Comparison of ENCODE assay signal across 11 mouse cellular contexts in the genomic region with DNA sequence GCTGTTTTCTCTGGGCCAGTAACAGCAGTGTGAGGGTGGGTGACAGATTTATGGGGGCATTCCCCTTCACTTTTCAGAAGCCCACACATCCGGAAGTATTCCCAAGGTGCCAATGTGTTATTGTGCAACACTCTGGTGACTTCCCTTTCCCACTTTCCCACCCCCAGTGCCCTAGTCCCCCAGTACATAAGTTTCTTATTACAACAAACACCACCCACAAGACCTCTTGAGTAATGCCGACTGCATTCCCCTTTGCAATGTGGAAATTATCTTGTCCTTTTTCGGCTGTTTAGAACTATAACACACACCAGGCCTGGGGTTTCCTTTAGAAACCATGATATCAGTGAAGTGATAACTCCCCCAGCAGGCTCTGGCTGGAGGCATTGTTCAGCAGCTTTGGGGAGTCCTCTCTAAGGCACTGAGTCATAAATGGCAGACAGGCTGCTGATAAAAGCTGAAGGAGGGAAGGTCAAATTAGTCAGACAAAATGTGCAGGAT.
DNase-seq lines count a peak whose midpoint lies in the region; ATAC-seq lines count a peak whose summit lies in the region.
"Had no signal": no experiment of that assay in that cellular context is flagged by ENCODE, and none has a peak within 500 bp of the region (broad histone marks: within the 10 kb centered on the region; RNA-seq: fewer than 3 reads in every experiment).

No protein-coding gene starts in this region.

- 0 out of 2 replicates have a peak, but pooled peaks cover 4% of the 10 kb centered on the region for H3K27me3 ChIP-seq in heart, embryonic 12.5 days (replicated peaks)
- no peaks in the 10 kb centered on the region for H3K27me3 ChIP-seq in forebrain, embryonic 16.5 days (replicated peaks; ENCODE audit: control insufficient read depth, insufficient read depth, low read length)

- H3K4me2 ChIP-seq in heart, embryonic 12.5 days, result peak overlapping the region; percentile 20; the same call in 1 of the 2 replicates
- H3K4me2 ChIP-seq in forebrain, embryonic 16.5 days (ENCODE audit: low read length), result no peak overlapping the region

- H3K9me3 ChIP-seq in heart, embryonic 12.5 days (replicated peaks), result no peaks in the 10 kb centered on the region
- H3K9me3 ChIP-seq in forebrain, embryonic 16.5 days (ENCODE audit: control insufficient read depth, low read length), result no peaks in the 10 kb centered on the region

- peak; percentile 79 for ATAC-seq in heart, embryonic 12.5 days (ENCODE audit: insufficient number of reproducible peaks, low FRiP score)
- ATAC-seq in forebrain, embryonic 16.5 days, result no peak
- ATAC-seq: inflammation-experienced regulatory T-cells, adult 6 months had no signal

- no peak overlapping the region for H3K4me3 ChIP-seq in heart, embryonic 12.5 days
- H3K4me3 ChIP-seq in forebrain, embryonic 16.5 days (replicated peaks; ENCODE audit: low read length), result no peak overlapping the region

- peak overlapping the region; percentile 62 for H3K27ac ChIP-seq in heart, embryonic 12.5 days (ENCODE audit: poor library complexity, severe bottlenecking)
- no peak overlapping the region for H3K27ac ChIP-seq in forebrain, embryonic 16.5 days (ENCODE audit: low read length)
- H3K27ac ChIP-seq: liver, embryonic 14.5 days had no signal

- H3K4me1 ChIP-seq in heart, embryonic 12.5 days (replicated peaks), result peaks cover 28% of the 10 kb centered on the region
- no peaks in the 10 kb centered on the region; the same call in 1 of the 2 replicates for H3K4me1 ChIP-seq in forebrain, embryonic 16.5 days (replicated peaks; ENCODE audit: control insufficient read depth, insufficient read depth, low read length)

- no peak overlapping the region for H3K9ac ChIP-seq in heart, embryonic 12.5 days
- H3K9ac ChIP-seq in forebrain, embryonic 16.5 days (replicated peaks; ENCODE audit: low read depth, low read length), result no peak overlapping the region
- H3K9ac ChIP-seq: liver, embryonic 14.5 days had no signal

- WGBS in heart, embryonic 12.5 days, result 7% methylated on average over 3 of the region's 3 CpGs
- 54% methylated on average over 3 of the region's 3 CpGs for WGBS in forebrain, embryonic 16.5 days

- DNase-seq in adrenal gland, adult 2 months, result peak; percentile 60
- DNase-seq in adrenal gland, adult 18-20 months (ENCODE audit: low spot score in 2 of 2), result no peak
- DNase-seq in lung, postnatal 10 days, result peak; percentile 9
- no peak for DNase-seq in lung, postnatal 36 days
- peak; percentile 10 for DNase-seq in telencephalon, adult 2 months (ENCODE audit: low read depth, low spot score)
- no peak for DNase-seq in right cerebral cortex, adult 18-20 months
- DNase-seq: cerebellum, postnatal 14 days had no signal

- H3K36me3 ChIP-seq in heart, embryonic 12.5 days, result no peaks in the 10 kb centered on the region
- H3K36me3 ChIP-seq in forebrain, embryonic 16.5 days (ENCODE audit: control insufficient read depth, insufficient read depth), result no peaks in the 10 kb centered on the region

Comparison
In these comparisons a context has a peak if more than half of its experiments do, and no peak if none do; other contexts are left out.
1. DNase-seq: peak in adrenal gland, adult 2 months (single experiment), lung, postnatal 10 days (single experiment) and telencephalon, adult 2 months (single experiment); none in adrenal gland, adult 18-20 months (0 of 2), lung, postnatal 36 days (single experiment) and right cerebral cortex, adult 18-20 months (single experiment).